Mouse (Mus musculus) frontal cortex, adult (tissue): ENCODE measurements at regions not wholly inside any gene's neighbourhood (a gene's known extent, or its start where the extent isn't known, plus 50 kb on each side); places are given as distances from the start of the nearest gene placed in this dataset.

Experiments used
- ATAC-seq: cut with Nextera tagmentation; 2 replicates; pipeline ENCODE4 v1.9.2; 2017; ENCODE audit warnings: mild to moderate bottlenecking, moderate library complexity, mixed read lengths; ENCODE audit not compliant: low TSS enrichment

DNA sequence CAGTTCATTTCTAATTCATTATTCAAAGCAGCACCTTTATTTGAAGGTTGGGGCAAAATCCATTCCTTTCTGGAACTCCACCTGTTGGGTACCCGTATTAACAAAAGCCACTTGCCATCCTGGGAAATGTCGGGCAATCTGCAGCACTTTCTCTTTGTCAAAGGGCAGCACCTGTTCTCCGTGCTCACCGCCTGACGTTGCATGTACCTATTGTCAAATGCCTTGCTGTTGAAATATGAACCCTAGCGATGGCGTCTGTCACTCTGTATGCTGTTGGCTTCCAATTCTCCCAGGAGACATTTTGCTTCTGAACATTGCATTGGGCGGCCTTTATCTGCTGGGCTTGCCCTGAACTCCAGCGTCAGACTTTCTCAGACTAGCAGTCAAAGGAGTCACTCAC, 55.3 kb upstream of the Synm start:
- ATAC-seq, result no peak
